Mouse (Mus musculus): ENCODE data around the gene Abhd2. TPM values are rescaled to one million over a fixed set of nuclear protein-coding genes. Genes with fewer than 3 reads are reported as not detected.

Abhd2 gene
- polyA plus RNA-seq, 1 experiment = 32.5 TPM

GRCm38 (mm10) chr7:79232048-79232447 lies 41.0 kb upstream of the Abhd2 start:
- no peak for DNase-seq
- WGBS = 25% methylated on average over 10 of the region's 10 CpGs
- Histone ChIP-seq H3K27ac (ENCODE audit: control insufficient read depth, insufficient read depth, low read length) (no peak overlapping the region), H3K4me3 (ENCODE audit: control insufficient read depth, insufficient read depth, low read length) (no peak overlapping the region), H3K36me3 (ENCODE audit: control insufficient read depth, insufficient read depth, low read length) (no peaks in the 10 kb centered on the region), H3K4me1 (replicated peaks; ENCODE audit: control insufficient read depth, insufficient read depth, low read length) (peaks cover 7% of the 10 kb centered on the region), H3K27me3 (ENCODE audit: control insufficient read depth, insufficient read depth, low read length) (no peaks in the 10 kb centered on the region)
- TF ChIP-seq CTCF (IDR thresholded peaks at IDR 0.05; ENCODE audit: borderline replicate concordance, control insufficient read depth, extremely low read depth, insufficient read depth, low read length, poor library complexity) (no peak), POLR2A (IDR thresholded peaks at IDR 0.05; ENCODE audit: control insufficient read depth, extremely low read depth, insufficient read depth, low read length, poor library complexity) (no peak)

DNA sequence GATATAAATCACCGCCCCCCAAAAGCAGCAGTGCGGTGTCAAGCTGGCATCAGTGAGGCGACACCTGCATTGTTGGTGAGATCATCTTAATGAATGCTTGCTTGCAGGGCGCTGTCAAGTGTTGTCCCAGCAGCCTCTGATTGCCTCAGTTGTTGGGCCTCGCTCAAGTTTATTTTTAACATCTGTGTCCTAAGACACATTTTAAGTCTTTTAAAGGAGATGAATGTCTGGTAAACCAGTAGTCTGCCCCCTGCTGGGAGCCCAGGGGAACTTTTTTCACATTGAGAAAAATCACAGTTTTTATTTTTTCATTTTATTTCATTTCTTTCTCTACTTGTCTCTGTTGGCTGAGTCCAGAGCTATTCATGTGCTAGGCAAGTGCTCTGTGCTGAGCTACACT lies 34.3 kb upstream of the Abhd2 start:
- Histone ChIP-seq H3K4me1 (replicated peaks; ENCODE audit: control insufficient read depth, insufficient read depth, low read length) (no peaks in the 10 kb centered on the region), H3K4me3 (ENCODE audit: control insufficient read depth, insufficient read depth, low read length) (no peak overlapping the region), H3K36me3 (ENCODE audit: control insufficient read depth, insufficient read depth, low read length) (no peaks in the 10 kb centered on the region), H3K27ac (ENCODE audit: control insufficient read depth, insufficient read depth, low read length) (no peak overlapping the region), H3K27me3 (ENCODE audit: control insufficient read depth, insufficient read depth, low read length) (no peaks in the 10 kb centered on the region)
- no peak for TF ChIP-seq POLR2A (IDR thresholded peaks at IDR 0.05; ENCODE audit: control insufficient read depth, extremely low read depth, insufficient read depth, low read length, poor library complexity)
- no peak for TF ChIP-seq CTCF (IDR thresholded peaks at IDR 0.05; ENCODE audit: borderline replicate concordance, control insufficient read depth, extremely low read depth, insufficient read depth, low read length, poor library complexity)
- 75% methylated on average over 5 of the region's 5 CpGs for WGBS
- no peak for DNase-seq

GRCm38 (mm10) chr7:79241931-79242625 lies 30.9 kb upstream of the Abhd2 start:
- Histone ChIP-seq H3K4me3 (ENCODE audit: control insufficient read depth, insufficient read depth, low read length) (no peak overlapping the region), H3K4me1 (replicated peaks; ENCODE audit: control insufficient read depth, insufficient read depth, low read length) (no peaks in the 10 kb centered on the region), H3K27ac (ENCODE audit: control insufficient read depth, insufficient read depth, low read length) (no peak overlapping the region), H3K27me3 (ENCODE audit: control insufficient read depth, insufficient read depth, low read length) (no peaks in the 10 kb centered on the region), H3K36me3 (ENCODE audit: control insufficient read depth, insufficient read depth, low read length) (no peaks in the 10 kb centered on the region)
- TF ChIP-seq CTCF (IDR thresholded peaks at IDR 0.05; ENCODE audit: borderline replicate concordance, control insufficient read depth, extremely low read depth, insufficient read depth, low read length, poor library complexity) (no peak), POLR2A (IDR thresholded peaks at IDR 0.05; ENCODE audit: control insufficient read depth, extremely low read depth, insufficient read depth, low read length, poor library complexity) (no peak)
- no peak for DNase-seq
- WGBS = 96% methylated on average over 10 of the region's 10 CpGs

DNA sequence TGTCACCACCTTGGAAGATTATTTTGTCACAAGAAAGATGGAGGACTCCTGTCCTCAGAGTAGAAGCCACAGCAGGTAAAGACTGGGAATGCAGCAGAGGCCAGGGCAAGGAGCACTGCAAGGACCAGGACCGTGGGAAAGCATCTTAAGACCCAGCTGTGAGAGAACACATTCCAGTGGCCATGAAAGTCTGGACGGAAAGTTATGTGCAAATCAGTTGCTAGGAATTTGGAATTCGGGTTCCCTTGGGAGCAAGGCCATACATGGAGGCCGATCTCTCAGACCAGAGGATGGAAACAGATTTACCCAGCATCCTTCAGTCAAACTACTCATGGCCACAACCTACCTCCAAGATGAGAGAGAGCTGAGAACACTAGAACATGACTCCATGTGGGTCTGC lies 29.8 kb upstream of the Abhd2 start:
- Histone ChIP-seq H3K4me3 (ENCODE audit: control insufficient read depth, insufficient read depth, low read length) (no peak overlapping the region), H3K27ac (ENCODE audit: control insufficient read depth, insufficient read depth, low read length) (no peak overlapping the region), H3K36me3 (ENCODE audit: control insufficient read depth, insufficient read depth, low read length) (no peaks in the 10 kb centered on the region), H3K27me3 (ENCODE audit: control insufficient read depth, insufficient read depth, low read length) (no peaks in the 10 kb centered on the region), H3K4me1 (replicated peaks; ENCODE audit: control insufficient read depth, insufficient read depth, low read length) (no peaks in the 10 kb centered on the region)
- TF ChIP-seq POLR2A (IDR thresholded peaks at IDR 0.05; ENCODE audit: control insufficient read depth, extremely low read depth, insufficient read depth, low read length, poor library complexity) (no peak), CTCF (IDR thresholded peaks at IDR 0.05; ENCODE audit: borderline replicate concordance, control insufficient read depth, extremely low read depth, insufficient read depth, low read length, poor library complexity) (no peak)
- DNase-seq = no peak
- 92% methylated on average over 4 of the region's 4 CpGs for WGBS

- Histone ChIP-seq H3K27ac (ENCODE audit: control insufficient read depth, insufficient read depth, low read length) (no peak overlapping the region), H3K27me3 (ENCODE audit: control insufficient read depth, insufficient read depth, low read length) (no peaks in the 10 kb centered on the region), H3K4me3 (ENCODE audit: control insufficient read depth, insufficient read depth, low read length) (no peak overlapping the region), H3K4me1 (replicated peaks; ENCODE audit: control insufficient read depth, insufficient read depth, low read length) (no peaks in the 10 kb centered on the region; the same call in 1 of the 2 replicates), H3K36me3 (ENCODE audit: control insufficient read depth, insufficient read depth, low read length) (no peaks in the 10 kb centered on the region)
- TF ChIP-seq CTCF (IDR thresholded peaks at IDR 0.05; ENCODE audit: borderline replicate concordance, control insufficient read depth, extremely low read depth, insufficient read depth, low read length, poor library complexity) = peak; percentile 84
- TF ChIP-seq POLR2A (IDR thresholded peaks at IDR 0.05; ENCODE audit: control insufficient read depth, extremely low read depth, insufficient read depth, low read length, poor library complexity) = no peak
- DNase-seq = peak; percentile 53
- WGBS = 24% methylated on average over 18 of the region's 18 CpGs
Measured at GRCm38 (mm10) chr7:79246039-79246670, 26.8 kb upstream of the Abhd2 start.

- no peak overlapping the region for H3K27ac ChIP-seq (ENCODE audit: control insufficient read depth, insufficient read depth, low read length)
- 83% methylated on average over 1 of the region's 1 CpGs for WGBS
- DNase-seq = no peak
- no peak overlapping the region for H3K4me3 ChIP-seq (ENCODE audit: control insufficient read depth, insufficient read depth, low read length)
- TF ChIP-seq POLR2A (IDR thresholded peaks at IDR 0.05; ENCODE audit: control insufficient read depth, extremely low read depth, insufficient read depth, low read length, poor library complexity) = no peak
- TF ChIP-seq CTCF (IDR thresholded peaks at IDR 0.05; ENCODE audit: borderline replicate concordance, control insufficient read depth, extremely low read depth, insufficient read depth, low read length, poor library complexity) = no peak
- no peaks in the 10 kb centered on the region for H3K27me3 ChIP-seq (ENCODE audit: control insufficient read depth, insufficient read depth, low read length)
- H3K36me3 ChIP-seq (ENCODE audit: control insufficient read depth, insufficient read depth, low read length) = no peaks in the 10 kb centered on the region
- H3K4me1 ChIP-seq (replicated peaks; ENCODE audit: control insufficient read depth, insufficient read depth, low read length) = no peaks in the 10 kb centered on the region; the same call in 1 of the 2 replicates
Measured at GRCm38 (mm10) chr7:79247408-79247807, 25.6 kb upstream of the Abhd2 start.

All from thymus, adult 2 months (tissue).